Mouse (Mus musculus) kidney, adult 9 months (tissue): ENCODE data around the gene Rasa4.
"Not testable (repeated sequence)": the region's sequence is repeated elsewhere in the genome, so short reads cannot be mapped to it uniquely, and the experiment has no call there.

Experiments used
- DNase-seq: peaks from one replicate; pipeline ENCODE4 v3.0.0; 2022

The Rasa4 gene

DNA sequence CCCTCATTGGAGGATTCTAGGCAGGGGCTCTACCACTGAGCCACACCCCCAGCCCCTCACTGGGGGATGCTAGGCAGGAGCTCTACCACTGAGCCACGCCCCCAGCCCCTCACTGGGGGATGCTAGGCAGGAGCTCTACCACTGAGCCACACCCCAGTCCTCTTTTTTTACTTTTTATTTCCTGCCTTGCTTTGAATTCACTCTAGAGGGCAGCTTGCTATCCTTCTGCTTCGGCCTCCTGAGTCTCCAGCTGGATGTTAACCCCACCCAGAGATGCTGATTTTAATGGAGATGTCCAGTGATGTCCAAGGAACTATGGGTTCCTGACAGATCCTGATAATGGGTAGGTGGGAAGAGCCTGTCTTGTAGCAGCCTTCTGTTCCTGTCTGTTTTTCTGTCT lies 14.3 kb upstream of the Rasa4 start:
- no peak for DNase-seq

DNA sequence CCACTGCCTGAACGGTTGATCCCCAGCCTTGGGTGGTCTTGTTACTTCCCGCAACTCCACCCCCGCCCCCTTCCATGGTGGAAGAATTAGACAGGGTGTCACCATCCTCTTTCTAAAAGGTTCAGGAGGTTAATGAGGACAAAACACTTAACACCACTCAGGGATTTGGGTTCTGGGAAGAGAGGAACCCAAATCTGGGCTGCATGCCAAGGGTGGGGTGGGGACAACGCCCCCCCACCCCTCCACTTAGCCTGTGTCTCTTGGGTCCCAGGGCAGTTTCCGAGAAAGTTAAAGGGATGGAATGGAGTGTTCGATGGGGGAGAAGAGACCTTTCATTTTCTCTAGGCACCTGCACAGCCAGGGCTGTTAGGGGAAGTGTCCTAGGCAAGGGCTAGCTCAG lies 10.7 kb upstream of the Rasa4 start:
- no peak for DNase-seq

DNA sequence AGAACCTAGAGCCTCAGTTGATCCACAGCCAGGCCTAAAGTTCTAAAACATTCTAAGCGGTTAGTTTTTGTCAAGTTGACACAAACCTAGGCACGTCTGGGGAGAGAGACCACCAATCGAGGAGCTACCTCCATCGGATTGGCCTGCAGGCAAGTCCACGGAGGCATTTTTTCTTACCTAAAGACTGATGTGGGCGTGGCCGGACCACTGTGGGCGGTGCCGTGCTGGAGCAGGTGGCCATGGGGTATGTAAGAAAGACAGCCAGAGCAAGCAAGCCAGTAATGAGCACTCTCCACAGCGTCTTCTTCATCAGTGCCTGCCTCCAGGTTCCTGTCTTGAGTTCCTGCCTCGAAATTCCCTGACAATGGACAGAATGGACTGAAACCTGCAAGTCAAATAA lies 10.2 kb upstream of the Rasa4 start:
- no peak for DNase-seq

DNA sequence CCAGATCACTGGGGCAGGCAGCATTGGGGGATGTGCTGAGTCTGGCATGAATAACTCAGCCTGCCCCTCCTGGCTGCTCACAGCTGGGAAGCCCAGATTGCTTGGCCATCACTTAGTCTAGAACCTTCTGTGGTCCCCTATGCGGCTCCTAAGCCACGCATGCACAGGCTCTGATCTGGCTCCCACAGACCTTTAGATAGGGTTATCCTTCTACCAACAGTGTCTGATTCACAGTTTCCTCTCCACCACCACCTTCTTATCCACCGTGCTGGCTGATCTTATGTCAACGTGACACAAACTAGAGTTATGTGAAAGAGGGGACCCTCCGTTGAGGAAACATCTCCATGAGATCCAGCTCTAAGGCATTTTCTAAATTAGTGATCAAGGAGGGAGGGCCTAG lies 8.6 kb upstream of the Rasa4 start:
- no peak for DNase-seq

DNA sequence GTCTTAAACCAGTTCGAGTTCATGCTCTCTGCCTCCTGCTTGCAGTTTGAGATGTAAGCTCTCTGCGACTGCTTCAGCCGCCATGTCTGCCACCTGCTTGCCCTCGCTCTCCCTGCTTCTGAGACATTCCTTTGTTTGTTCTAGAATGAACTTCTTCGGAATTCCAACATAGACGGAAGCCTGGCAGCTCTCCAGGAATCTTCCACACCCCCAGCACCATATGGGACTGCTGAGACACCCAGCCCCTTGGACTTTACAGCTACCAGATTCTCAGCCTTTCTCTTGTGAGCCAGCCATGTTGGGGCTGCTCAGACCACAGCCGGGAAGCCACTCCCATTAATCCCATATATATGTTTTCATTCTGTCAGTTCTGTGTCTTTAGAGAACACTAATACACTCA lies 7.4 kb upstream of the Rasa4 start:
- DNase-seq = no peak

DNA sequence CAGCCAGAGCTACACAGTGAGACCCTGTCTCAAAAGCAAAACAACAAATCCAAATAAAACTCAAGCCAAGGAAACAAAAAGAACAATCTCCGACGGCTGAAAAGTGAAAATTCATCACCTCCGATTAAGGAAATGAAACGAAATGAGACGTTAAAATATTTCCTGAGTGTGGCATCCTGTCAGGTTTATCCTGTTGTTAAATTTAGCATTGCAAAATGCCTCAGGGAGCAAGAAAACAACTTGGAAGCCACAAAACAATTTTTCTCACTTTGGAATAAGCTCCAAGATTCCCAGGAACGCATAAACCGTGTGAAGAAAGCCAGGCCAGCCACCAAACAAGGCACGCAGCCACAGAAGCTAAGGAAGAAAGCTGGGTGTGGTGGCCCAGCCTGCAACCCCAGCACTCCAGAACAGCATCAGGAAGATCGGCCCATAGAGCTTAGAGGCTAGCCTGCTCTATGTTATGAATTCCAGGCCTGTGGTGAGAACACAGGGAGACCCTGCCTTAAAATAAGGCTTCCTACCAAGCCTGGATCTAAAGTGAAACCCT lies 6.6 kb upstream of the Rasa4 start:
- DNase-seq = peak; percentile 43

DNA sequence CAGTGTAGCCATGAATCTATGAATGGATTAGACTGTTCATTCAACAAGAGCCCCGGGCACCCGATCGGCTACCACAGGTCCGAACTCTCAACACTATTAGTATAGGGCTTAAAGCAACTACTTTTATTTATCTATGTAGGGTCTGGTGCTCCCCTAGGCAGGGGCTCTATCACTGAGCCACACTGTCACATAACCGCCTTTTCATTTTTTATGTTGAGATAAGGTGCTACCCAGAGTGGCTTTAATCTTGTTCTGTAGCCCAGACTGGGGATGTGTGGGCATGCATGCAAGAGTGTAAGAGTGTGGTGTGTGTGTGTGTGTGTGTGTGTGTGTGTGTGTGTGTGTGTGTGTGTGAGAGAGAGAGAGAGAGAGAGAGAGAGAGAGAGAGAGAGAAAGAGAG lies 5.6 kb upstream of the Rasa4 start:
- no peak for DNase-seq

DNA sequence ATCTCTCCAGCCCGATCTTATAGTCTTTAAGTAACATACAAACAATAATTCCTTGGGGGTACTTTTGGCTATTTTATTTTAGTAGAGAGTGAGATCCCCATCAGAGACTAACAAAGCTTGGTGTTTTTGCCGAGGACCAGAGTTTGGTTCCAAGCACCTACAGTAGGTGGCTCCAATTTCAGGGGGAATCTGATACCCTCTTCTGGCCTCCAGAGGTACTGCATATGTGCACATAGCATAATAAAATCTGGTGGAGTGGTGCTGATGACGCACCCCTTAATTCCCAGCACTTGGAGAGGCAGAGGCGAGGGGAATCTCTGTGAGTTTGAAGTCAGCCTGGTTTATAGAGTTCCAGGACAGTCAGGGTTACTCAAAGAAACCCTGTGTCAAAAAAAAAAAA lies 1.4 kb upstream of the Rasa4 start:
- DNase-seq = no peak

DNA sequence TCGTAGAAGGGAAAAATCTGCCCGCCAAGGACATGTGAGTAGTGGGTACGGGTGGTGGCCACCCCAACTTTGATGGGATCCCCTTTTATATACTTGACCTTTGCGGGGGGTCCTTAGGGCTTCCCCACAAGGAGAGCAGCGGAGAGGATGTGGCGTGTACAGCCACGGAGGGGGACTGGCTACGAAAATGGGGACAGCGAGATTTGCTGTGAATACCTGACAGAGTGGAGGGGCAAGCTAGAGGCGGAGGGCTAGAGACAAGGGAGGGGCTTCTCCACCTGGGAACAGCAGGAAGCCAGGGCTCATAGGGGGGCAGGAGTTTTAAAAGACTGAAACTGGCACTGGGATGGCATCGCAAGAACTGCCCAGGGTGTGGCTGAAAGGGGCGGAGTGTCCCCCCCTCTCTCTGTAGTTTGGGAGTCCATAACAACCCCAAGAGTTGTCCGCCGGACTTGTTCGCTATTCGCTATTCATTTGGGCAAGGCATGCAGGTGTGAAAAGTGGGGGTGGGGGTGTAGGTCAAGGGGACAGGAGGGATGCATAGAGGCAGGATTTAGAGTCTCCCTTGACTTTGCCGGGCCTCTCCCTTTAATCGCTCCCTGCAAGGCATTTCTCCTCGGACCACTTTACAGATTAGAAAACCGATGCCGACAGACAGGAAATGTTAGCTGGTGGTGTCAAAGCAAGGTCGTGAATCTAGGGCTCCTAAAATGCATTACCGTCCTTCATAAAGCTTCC lies 597 bp downstream of the Rasa4 start:
- DNase-seq = no peak

DNA sequence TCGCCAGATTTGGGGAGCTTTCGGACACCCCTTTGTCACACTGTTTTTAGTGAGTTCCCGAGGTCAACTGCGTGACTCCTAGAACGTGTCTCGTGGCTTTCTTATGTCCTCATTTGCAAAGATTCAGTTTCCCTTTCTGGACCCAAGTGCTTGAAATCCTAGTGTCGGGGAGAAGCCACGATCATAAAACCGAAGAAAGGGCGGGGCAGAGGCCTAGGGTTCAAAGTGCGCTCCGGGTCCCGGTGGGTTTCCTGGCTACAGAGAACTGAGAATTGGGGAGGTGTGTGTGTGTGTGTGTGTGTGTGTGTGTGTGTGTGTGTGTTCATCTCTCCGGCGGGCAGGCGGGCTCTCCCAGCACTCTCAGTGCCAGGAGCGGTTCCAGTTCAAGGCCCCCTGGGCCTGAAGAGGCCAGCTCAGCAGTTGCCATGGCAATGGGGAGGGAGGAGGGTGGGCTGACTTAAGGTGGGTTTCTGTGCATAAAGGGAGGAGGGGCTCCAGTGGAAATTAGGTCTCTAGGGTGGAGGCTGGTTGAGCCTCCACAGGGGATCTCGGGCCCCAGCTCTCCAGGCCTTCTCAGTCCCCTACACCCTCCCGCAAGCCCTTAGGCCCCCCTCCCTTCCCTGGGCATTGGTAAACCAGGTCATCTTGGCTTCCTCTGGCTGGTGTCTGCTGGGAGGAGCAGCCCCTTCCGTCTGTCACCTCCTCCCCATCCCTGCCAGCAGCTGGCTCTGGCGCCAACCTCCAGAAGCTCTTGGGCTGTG lies 1.4 kb downstream of the Rasa4 start:
- DNase-seq = no peak

DNA sequence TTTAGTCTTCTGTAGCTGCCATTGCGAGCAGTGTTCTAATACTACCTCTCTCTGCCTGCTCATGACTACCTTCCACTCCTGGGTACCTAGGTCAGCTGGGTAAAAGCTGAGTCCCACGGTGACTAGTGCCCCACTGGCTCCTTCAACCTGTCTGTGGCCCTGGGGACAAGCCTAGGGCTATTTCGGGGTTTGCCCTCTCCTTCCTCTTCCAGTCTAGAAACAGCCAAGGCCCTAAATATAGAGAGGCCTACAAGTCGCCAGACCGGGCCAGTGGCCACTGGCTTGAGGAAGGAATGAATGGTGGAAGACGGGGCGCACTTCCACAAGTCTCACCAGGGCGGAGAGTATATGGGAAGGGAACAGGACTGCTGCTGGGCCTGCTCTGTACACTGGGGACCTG lies 2.6 kb downstream of the Rasa4 start:
- no peak for DNase-seq

DNA sequence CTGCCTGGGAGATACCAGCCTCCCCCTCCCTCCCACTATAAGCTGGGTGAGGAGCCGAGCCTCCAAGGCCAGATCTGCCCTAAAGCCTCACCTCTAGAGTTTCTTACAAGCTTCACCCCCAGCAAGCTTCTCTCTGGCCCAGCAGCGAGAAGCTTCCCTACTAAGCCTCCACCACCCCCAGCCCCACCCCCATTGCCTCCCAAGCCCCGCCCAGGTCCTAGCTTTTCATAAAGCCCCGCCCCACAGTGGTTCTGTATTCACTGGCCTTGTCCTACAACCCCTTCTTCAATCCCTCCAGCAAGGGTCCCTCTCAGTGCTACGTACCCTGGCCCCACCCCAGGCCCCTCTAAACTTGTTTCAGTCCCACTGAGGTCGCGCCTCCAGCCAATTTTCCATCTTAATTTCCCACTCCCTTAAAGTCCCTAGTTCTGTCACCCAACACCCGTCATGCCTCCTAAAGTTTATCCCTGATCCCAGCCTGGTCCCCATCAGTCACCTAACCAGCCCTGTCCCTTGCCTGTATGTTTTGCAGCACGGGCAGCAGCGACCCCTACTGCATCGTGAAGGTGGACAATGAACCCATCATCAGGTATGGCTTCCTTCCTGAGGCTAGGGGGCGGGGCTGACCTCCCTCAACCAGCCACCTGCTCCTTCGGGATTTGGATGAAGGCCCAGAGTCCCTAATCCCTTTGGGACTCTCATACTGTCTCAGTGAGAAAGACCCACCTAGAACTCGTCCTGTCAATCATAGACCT lies 5.3 kb downstream of the Rasa4 start:
- DNase-seq = no peak

DNA sequence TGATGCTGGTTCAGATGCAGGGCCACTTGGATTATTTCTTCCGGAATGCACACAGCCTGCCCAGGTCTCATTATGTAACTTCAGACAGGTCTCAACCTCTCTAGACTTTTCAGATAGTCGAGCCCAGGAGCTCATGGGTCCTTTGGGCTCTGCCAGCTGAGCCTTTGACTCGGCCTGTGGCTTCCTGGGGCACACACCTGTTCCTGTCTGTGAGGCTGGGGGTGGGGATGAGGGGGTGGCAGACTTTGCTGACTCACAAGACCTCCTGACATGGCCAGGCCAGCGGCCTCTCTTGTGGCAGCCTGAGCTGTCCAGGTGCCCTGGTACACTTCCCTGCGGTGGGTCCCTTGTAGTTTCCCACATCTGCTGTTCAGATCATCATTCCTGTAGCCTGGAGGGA lies 8.2 kb downstream of the Rasa4 start:
- no peak for DNase-seq

DNA sequence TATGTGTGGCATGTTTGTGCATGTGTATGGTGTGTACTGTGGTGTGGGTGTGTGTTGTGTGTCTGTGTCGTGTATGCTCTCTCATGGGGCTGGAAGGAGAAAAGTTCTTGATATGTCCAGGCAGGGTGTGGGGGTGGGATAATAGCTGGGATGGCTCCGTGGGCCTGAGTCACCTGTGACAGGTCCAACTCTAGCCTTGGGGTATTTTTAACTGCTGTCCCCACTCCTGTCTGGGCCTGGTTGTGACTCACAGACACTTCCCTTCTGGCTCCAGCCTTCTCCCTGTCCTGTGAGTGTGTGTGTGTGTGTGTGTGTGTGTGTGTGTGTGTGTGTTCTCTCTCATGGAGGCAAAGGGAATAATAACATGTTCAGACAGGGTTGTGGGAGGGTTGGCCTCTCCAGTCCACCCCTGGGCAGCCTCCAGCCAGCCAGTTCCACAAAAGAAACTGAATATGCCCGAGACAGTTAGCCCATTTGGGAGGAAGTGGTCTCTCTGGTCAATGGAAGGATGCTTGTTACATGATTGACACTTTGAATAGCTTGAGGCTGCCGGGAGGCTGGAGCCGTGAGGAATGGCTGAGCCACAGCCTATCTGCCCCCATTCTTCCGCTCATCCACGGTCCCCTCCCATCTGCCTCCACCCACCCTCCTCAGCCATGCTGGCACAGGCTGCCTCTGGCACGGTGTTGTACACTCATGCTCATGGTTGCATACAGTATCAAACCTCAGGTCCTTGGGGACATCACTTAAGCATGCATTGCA lies 10.7 kb downstream of the Rasa4 start:
- DNase-seq = no peak

DNA sequence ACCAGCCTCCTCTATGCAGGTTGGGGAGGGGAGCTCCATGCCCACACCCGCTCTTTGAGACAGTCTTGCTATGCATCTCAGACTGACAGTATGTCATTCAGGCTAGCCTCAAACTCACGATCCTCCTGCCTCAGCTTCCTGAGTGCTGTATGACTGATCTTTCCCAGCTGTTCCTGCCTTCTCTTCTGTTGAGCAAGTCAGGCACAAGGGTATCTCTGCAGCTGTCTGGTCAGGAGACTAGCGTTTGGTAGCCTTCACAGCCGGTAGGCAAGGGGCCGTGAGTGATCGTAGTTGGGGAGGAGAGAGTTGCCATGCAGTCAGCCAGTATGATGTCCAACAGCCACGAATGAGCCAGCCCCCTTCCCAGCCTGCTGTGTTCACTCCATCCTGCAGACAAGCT lies 11.4 kb downstream of the Rasa4 start:
- DNase-seq = no peak

DNA sequence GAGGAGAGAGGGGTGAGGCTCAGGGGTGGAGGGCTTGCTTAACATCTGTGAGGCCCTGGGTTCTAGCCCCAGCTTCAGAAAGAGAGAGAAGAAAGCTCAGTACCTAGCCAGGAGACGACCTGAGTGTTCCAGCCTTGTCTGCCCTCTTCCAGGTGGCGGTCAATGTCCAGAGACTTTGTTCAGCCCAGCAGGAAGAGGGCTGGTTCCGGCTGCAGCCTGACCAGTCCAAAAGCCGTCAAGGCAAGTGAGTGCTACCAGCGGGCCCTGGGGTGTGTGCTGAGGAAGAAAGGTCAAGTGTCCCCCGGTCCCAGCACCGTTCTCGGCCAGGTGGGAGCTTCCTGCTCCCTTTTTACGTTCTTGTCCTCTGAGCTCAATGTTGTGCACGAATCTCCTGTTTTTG lies 14.8 kb downstream of the Rasa4 start:
- DNase-seq = peak; percentile 80

DNA sequence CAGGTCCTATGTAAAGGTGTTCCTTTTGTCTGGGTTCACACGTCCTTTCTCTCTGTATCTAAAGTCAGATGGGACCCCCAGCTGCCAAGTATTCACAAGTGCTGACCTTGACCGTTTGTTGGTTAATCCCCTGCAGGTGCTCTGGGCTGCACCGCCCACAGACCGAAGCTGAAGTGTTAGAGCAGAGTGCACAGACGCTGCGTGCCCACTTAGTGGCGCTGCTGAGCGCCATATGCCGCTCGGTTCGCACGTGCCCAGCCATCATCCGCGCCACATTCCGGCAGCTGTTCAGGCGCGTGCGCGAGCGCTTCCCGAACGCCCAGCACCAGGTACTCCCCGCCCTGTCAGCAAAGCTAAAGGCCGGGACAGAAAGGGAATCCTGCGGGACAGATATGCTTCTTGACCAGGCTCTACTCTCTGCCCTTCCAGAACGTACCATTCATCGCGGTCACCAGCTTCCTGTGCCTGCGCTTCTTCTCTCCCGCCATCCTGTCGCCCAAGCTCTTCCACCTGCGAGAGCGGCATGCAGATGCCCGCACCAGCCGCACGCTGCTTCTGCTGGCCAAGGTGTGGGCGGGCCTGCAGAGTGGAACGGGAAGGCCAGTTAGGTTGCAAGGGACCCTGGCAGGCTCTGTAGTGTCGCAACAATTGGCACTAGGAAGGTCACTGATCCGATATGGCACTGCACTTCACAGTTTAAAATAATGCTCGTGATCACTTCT lies 18.5 kb downstream of the Rasa4 start:
- peak; percentile 74 for DNase-seq

DNA sequence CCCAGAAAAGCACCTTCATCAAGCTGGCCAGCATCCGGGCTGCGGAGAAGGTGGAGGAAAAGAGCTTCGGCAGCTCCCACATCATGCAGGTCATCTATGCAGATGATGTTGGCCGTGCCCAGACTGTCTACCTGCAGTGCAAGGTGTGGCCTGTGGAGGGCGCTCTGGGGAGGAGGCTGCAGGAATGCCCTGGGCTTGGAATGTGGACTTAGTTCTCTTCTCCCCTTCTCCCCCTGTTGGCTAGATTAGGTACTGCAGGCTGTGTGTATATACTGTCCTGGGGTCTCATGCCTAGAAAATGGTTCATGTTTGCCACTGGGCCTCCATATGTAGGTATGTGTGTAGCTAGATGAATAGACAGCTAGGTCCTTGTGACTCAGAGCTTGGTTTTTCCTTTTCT lies 20.8 kb downstream of the Rasa4 start:
- DNase-seq = no peak

DNA sequence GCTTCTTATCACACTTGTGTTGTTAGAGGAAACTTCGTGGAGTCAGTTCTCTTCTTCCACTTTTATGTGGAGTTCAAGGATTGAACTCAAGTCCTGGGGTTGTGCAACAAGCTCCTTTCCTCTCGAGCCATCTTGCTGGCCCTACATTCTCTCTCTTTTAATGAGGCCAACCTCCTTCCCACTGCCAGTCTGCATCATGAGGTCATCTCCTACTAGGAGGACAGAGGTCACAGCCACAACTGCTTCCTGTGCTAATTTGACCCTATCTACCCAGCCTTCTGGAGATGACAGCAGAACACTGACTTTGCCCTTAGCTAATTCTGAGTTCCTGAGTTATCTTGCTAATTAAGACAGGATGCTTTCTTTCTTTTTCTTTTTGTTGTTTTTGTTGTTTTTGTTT lies 24.8 kb downstream of the Rasa4 start:
- DNase-seq = no peak

DNA sequence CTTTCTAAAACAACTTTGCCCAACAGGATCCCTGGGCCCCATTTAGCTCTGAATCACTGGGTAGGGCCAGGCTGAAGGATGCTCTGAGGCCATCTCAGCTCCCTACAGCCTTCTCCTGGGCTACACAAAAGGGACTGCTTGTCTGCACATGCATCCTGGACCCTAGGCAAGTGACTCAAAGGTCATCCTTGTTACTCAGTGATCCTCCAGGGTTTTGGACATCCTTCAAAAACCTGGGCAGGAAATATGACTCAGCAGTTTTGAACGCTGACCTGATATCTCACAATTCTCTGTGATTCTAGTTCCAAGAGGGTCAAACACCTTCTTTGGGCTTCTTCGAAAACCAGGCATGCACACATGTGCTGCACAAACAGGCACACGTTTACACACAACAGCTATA lies 25.3 kb downstream of the Rasa4 start:
- DNase-seq = peak; percentile 41

DNA sequence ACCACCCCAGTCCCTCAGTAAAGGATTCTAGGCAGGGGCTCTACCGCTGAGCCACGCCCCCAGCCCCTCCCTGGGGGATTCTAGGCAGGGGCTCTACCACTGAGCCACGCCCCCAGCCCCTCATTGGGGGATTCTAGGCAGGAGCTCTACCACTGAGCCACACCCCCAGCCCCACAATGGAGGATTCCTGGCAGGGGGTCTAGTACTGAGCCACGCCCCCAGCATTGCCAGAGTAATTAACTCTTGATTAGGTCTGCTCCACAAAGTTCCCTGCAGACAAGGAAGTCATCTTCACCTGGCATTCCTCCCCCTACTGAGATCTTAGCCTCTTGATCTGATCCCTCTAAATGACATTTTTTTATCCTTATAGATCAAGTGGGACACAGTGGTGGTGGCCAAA lies 29.8 kb downstream of the Rasa4 start:
- not testable (repeated sequence) for DNase-seq
